Mouse (Mus musculus) ES-E14 (cell line): ENCODE results near the gene Fam171a2. TPM values are rescaled to one million over a fixed set of nuclear protein-coding genes. Genes with fewer than 3 reads are reported as not detected.
A peak's percentile ranks its signal among the peaks of the same experiment; 100 is the strongest.

Experiments
- DNase-seq: peaks from one replicate; pipeline ENCODE4 v3.0.0-alpha.2; 2013; ENCODE audit warnings: low read depth, low spot score
- H3K27ac ChIP-seq: 2 replicates; pipeline ENCODE4 v1.5.1; 2012; ENCODE audit warnings: low read depth, mild to moderate bottlenecking, low read length, moderate library complexity, mixed read lengths; ENCODE audit not compliant: poor library complexity, insufficient read depth, severe bottlenecking
- H3K36me3 ChIP-seq: 2 replicates; pipeline ENCODE4 v1.6.1; 2012; ENCODE audit warnings: mild to moderate bottlenecking, low read length, moderate library complexity, mixed read lengths; ENCODE audit not compliant: control insufficient read depth, poor library complexity, insufficient read depth, severe bottlenecking
- H3K4me1 ChIP-seq, 2 experiments: fragments of 150-350 bp in 1 of 2; sonication (generic) in 1 of 2; 2 replicates each; pipeline ENCODE4 v1.6.1; 2012; ENCODE audit warnings: low read length in 2 of 2, mild to moderate bottlenecking in 1 of 2, mixed read lengths in 1 of 2; ENCODE audit not compliant: control insufficient read depth in 2 of 2, insufficient read depth in 2 of 2, poor library complexity in 1 of 2
- H3K4me3 ChIP-seq, 2 experiments: fragments of 150-350 bp in 1 of 2; sonication (generic) in 1 of 2; 2 replicates each; pipeline ENCODE4 v1.5.1; 2012; ENCODE audit warnings: low read length in 2 of 2, low read depth in 1 of 2, mild to moderate bottlenecking in 1 of 2, mixed read lengths in 1 of 2; ENCODE audit not compliant: insufficient read depth in 1 of 2, poor library complexity in 1 of 2, severe bottlenecking in 1 of 2
- H3K9ac ChIP-seq: 2 replicates; pipeline ENCODE4 v1.6.1; 2012; ENCODE audit warnings: low read depth, mild to moderate bottlenecking, low read length, mixed read lengths; ENCODE audit not compliant: poor library complexity, insufficient read depth, severe bottlenecking
- H3K9me3 ChIP-seq: fragments of 150-350 bp; sonication (generic); 2 replicates; pipeline ENCODE4 v1.6.1; 2012; ENCODE audit warnings: low read depth, mild to moderate bottlenecking, low read length; ENCODE audit not compliant: control insufficient read depth, insufficient read depth
- CHD2 ChIP-seq: IDR thresholded peaks from 2 replicates; pipeline ENCODE4 v1.6.1; 2014; ENCODE audit warnings: mild to moderate bottlenecking, low read depth, low read length, inconsistent platforms
- HCFC1 ChIP-seq: IDR thresholded peaks from 2 replicates; pipeline ENCODE4 v1.6.1; 2012; ENCODE audit warnings: low read length, inconsistent platforms, borderline replicate concordance; ENCODE audit not compliant: insufficient read depth
- MAFK ChIP-seq: IDR thresholded peaks from 2 replicates; pipeline ENCODE4 v1.6.1; 2014; ENCODE audit warnings: mild to moderate bottlenecking, low read depth, low read length, inconsistent platforms; ENCODE audit not compliant: insufficient read depth
- ZC3H11A ChIP-seq: IDR thresholded peaks from 2 replicates; pipeline ENCODE4 v1.6.1; 2012; ENCODE audit warnings: low read depth, mild to moderate bottlenecking, inconsistent platforms, low read length, borderline replicate concordance
- ZNF384 ChIP-seq: IDR thresholded peaks from 2 replicates; pipeline ENCODE4 v1.6.1; 2012; ENCODE audit warnings: low read depth, low read length, inconsistent platforms
- in situ Hi-C, 2 experiments: fragments of 600-800 bp; cut with MboI; formaldehyde crosslinking; loops; one replicate each; pipeline ENCODE4 v1.15.1; 2025; ENCODE audit warnings: low sequenced_read_pairs in 2 of 2, inconsistent platforms in 1 of 2; ENCODE audit not compliant: unreplicated experiment in 2 of 2
- total RNA-seq: library from RNA; depleted of rRNA; stranded (reverse); fragments of 300-350 nt; gene quantifications from 2 replicates; pipeline ENCODE4 v1.2.3, GENCODE M21; 2012

The Fam171a2 gene
- total RNA-seq, 1 experiment = 6.7 TPM

- no peaks in the 10 kb centered on the region for H3K9me3 ChIP-seq
- TF ChIP-seq ZC3H11A (0 out of 2 replicates have a peak, but pooled peaks have one; percentile 39), MAFK (no peak)
- H3K27ac ChIP-seq = no peak overlapping the region
- peaks cover 33% of the 10 kb centered on the region for H3K36me3 ChIP-seq
- peaks cover 0 to 10% of the 10 kb centered on the region in 2 experiments; a peak in 3 of 4 replicates for H3K4me1 ChIP-seq
- H3K9ac ChIP-seq = no peak overlapping the region
- H3K4me3 ChIP-seq = no peak overlapping the region
- in situ Hi-C loops = loop anchor here in 1 of 2 experiments (10.0 kb wide), 1 partner anchor 110 kb away; no protein-coding TSS in a partner anchor
- DNase-seq = peak; percentile 88
Measured at GRCm38 (mm10) chr11:102434406-102434805, 13.1 kb downstream of the Fam171a2 start.

- H3K9me3 ChIP-seq = no peaks in the 10 kb centered on the region
- in situ Hi-C loops = loop anchor here in 1 of 2 experiments (10.0 kb wide), 1 partner anchor 109 kb away; no protein-coding TSS in a partner anchor
- no peak for DNase-seq
- H3K4me3 ChIP-seq = no peak overlapping the region
- no peak for TF ChIP-seq ZNF384
- no peak for TF ChIP-seq HCFC1
- TF ChIP-seq MAFK = no peak
- no peak for TF ChIP-seq CHD2
- TF ChIP-seq ZC3H11A = no peak
- H3K9ac ChIP-seq = no peak overlapping the region
- peaks cover 0 to 11% of the 10 kb centered on the region in 2 experiments; a peak in 3 of 4 replicates for H3K4me1 ChIP-seq
- H3K27ac ChIP-seq = no peak overlapping the region
- peaks cover 33% of the 10 kb centered on the region for H3K36me3 ChIP-seq
Measured at GRCm38 (mm10) chr11:102433866-102434265, 13.6 kb downstream of the Fam171a2 start.

DNA sequence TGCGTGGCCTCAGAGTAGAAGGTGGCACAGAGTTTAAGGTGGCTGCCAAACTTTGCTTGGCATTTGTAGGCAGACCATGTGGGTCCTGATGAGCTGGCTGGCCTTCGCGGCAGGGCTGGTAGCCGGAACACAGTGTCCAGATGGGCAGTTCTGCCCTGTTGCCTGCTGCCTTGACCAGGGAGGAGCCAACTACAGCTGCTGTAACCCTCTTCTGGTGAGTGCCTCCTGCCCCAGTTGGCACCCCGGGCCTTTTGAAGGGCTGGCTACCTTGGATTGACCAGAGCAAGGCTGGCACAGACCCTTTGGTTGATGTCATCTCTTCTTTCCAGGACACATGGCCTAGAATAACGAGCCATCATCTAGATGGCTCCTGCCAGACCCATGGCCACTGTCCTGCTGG, 14.6 kb downstream of the Fam171a2 start:
- in situ Hi-C loops = loop anchor here in 1 of 2 experiments (10.0 kb wide), 1 partner anchor 108 kb away; no protein-coding TSS in a partner anchor
- Histone ChIP-seq H3K4me3 (no peak overlapping the region), H3K4me1 (peaks cover 0 to 11% of the 10 kb centered on the region in 2 experiments; a peak in 3 of 4 replicates)

GRCm38 (mm10) chr11:102432115-102432843, 15.2 kb downstream of the Fam171a2 start:
- peaks cover 0 to 11% of the 10 kb centered on the region in 2 experiments; a peak in 3 of 4 replicates for H3K4me1 ChIP-seq
- H3K9ac ChIP-seq = no peak overlapping the region
- H3K36me3 ChIP-seq = peaks cover 33% of the 10 kb centered on the region
- H3K9me3 ChIP-seq = no peaks in the 10 kb centered on the region
- no peak overlapping the region for H3K4me3 ChIP-seq
- in situ Hi-C loops = loop anchor here in 1 of 2 experiments (10.0 kb wide), 1 partner anchor 107 kb away; no protein-coding TSS in a partner anchor
- H3K27ac ChIP-seq = no peak overlapping the region
- DNase-seq = no peak
- TF ChIP-seq CHD2 = no peak
- TF ChIP-seq HCFC1 = no peak
- no peak for TF ChIP-seq MAFK
- TF ChIP-seq ZC3H11A = no peak
- TF ChIP-seq ZNF384 = no peak

More for the DNA sequence above, 14.6 kb downstream of the Fam171a2 start:
- Histone ChIP-seq H3K9me3 (no peaks in the 10 kb centered on the region), H3K9ac (no peak overlapping the region), H3K27ac (no peak overlapping the region), H3K36me3 (peaks cover 33% of the 10 kb centered on the region)
- no peak for DNase-seq
- TF ChIP-seq HCFC1 (no peak), ZNF384 (no peak), MAFK (no peak), ZC3H11A (no peak), CHD2 (no peak)
